Mouse (Mus musculus): Measurements from ENCODE around the gene Hrh2.

GRCm38 (mm10) chr13:54221631-54222179 lies 29.8 kb downstream of the Hrh2 start:
- TF ChIP-seq CTCF (IDR thresholded peaks at IDR 0.05; ENCODE audit: insufficient read depth, low read depth, low read length) = no peak
- TF ChIP-seq POLR2A (IDR thresholded peaks at IDR 0.05; ENCODE audit: insufficient read depth, low read depth, low read length) = no peak
